Mouse (Mus musculus) stomach, postnatal 0 days (tissue): ENCODE data around the gene Kif11.

ENCODE experiments used
- CTCF ChIP-seq: IDR thresholded peaks from 2 replicates; pipeline ENCODE4 v1.5.1; 2016; ENCODE audit warnings: antibody characterized with exemption, low read depth, mild to moderate bottlenecking, moderate library complexity
- EP300 ChIP-seq: optimal IDR thresholded peaks from 2 replicates; pipeline ENCODE3; 2016; ENCODE audit warnings: antibody characterized with exemption

DNA sequence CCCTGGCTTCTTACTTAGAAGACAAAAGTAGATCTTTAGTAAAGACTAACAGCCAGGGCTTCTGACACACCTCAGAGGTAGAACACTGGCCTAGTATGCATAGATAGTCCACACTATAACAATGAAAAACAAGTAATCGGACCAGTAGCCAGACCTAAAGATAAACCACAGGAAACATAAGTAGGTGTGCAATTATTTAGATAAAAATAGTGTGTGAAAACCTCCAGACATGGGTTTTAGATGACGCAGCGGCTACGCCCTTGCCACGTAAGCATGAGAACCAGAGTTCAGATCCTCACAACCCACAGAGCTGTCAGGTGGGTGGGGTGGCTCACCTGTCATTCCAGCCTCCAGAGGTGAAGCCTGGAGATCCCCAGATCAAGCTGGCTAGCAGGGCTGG, 42.8 kb upstream of the Kif11 start:
- TF ChIP-seq CTCF (no peak), EP300 (no peak)
